Mouse (Mus musculus): Measurements from ENCODE around the gene Gm2663. TPM values are rescaled to one million over a fixed set of nuclear protein-coding genes. Genes with fewer than 3 reads are reported as not detected.
"Not testable (repeated sequence)": the region's sequence is repeated elsewhere in the genome, so short reads cannot be mapped to it uniquely, and the experiment has no call there.

Gm2663 gene
- not detected in 2 replicates for polyA plus RNA-seq (2012; rRNA removed)

DNA sequence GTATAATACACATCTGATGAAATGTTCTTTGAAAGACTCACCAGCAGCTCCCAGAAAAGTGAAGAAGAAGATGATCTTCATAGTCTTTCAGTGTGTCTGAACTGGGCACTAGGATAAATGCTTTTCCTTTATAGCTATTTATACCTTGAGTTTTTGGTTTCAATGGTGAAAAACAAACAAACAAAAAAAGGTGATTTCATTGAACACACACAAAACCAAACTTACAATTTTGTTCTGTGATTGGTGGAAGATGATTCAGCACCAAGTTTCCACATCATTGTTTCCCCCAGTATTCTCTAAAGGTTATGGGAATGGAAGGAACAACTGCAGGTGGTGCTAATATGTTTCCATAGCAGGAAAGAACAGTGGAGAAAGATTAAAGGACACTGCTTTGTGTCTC, at the start of gene Gm2663:
TSS of gene Gm2663 (minus strand) at position 101 of the 400 bp plus-strand sequence.
- not testable (repeated sequence) for H3K4me3 ChIP-seq (ENCODE audit: insufficient read depth, low read length); H3K4me1 ChIP-seq (ENCODE audit: control insufficient read depth, insufficient read depth, low read length); H3K27ac ChIP-seq (ENCODE audit: insufficient read depth, low read length)

DNA sequence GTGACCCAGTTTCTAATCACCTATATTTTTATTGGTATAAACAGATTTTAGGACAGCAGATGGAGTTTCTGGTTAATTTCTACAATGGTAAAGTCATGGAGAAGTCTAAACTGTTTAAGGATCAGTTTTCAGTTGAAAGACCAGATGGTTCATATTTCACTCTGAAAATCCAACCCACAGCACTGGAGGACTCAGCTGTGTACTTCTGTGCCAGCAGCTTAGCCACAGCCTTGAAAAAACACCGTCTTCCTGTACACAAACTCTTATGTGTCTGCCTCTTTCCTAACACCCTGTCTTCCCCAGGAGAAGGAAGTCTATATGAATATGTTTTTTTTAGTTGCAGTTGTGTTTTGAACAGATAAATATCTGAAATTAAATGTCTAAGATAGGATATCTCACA, 49.3 kb upstream of the Gm2663 start:
- no peak overlapping the region for H3K4me3 ChIP-seq (ENCODE audit: insufficient read depth, low read length)
- no peaks in the 10 kb centered on the region; the same call in 1 of the 2 replicates for H3K4me1 ChIP-seq (ENCODE audit: control insufficient read depth, insufficient read depth, low read length)
- no peak overlapping the region for H3K27ac ChIP-seq (ENCODE audit: insufficient read depth, low read length)
- TF ChIP-seq POLR2A (IDR thresholded peaks at IDR 0.05; ENCODE audit: extremely low read depth, insufficient read depth, low read length) = no peak
- no peak for TF ChIP-seq CTCF (IDR thresholded peaks at IDR 0.05; ENCODE audit: extremely low read depth, insufficient read depth, low read length)

DNA sequence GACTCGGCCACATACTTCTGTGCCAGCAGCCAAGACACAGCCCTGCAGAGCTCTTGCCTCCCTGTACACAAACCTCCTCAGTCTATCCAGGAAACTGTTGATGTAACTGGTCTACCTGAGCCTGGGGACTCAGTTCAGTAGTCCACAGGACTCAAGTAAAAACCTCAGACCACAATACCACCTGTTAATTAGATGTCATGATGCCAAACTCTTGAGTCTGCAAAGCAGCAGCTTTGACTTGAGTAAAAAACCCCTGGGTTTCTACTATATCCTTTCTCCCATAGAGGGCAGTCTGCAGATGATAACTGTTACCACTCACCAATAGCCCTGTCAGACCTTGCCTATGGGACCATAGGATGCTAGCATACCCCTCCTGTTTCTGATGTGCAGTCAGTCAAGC, 48.7 kb upstream of the Gm2663 start:
- no peaks in the 10 kb centered on the region; the same call in 1 of the 2 replicates for H3K4me1 ChIP-seq (ENCODE audit: control insufficient read depth, insufficient read depth, low read length)
- H3K4me3 ChIP-seq (ENCODE audit: insufficient read depth, low read length) = no peak overlapping the region
- no peak for TF ChIP-seq POLR2A (IDR thresholded peaks at IDR 0.05; ENCODE audit: extremely low read depth, insufficient read depth, low read length)
- no peak for TF ChIP-seq CTCF (IDR thresholded peaks at IDR 0.05; ENCODE audit: extremely low read depth, insufficient read depth, low read length)
- H3K27ac ChIP-seq (ENCODE audit: insufficient read depth, low read length) = no peak overlapping the region

DNA sequence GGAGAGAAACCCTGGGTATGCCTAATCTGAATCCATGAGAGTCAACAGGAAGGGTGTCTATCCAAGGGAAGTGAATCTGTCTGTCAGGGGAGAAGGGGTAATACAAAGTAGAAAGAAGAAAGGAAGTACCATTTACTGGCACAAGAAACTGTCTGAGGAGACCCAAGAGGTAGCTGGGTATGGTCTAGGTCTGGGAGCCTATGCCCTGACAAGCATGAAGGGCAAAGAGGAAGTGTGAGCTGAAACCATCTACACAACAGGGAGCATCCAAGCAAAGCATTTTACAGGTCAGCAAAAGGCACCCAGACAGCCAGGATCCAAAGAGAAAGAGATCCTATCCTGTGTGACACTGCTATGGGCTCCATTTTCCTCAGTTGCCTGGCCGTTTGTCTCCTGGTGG, 47.9 kb upstream of the Gm2663 start:
- Histone ChIP-seq H3K4me3 (ENCODE audit: insufficient read depth, low read length) (no peak overlapping the region), H3K4me1 (ENCODE audit: control insufficient read depth, insufficient read depth, low read length) (no peaks in the 10 kb centered on the region; the same call in 1 of the 2 replicates), H3K27ac (ENCODE audit: insufficient read depth, low read length) (no peak overlapping the region)
- TF ChIP-seq POLR2A (IDR thresholded peaks at IDR 0.05; ENCODE audit: extremely low read depth, insufficient read depth, low read length) (no peak), CTCF (IDR thresholded peaks at IDR 0.05; ENCODE audit: extremely low read depth, insufficient read depth, low read length) (no peak)

DNA sequence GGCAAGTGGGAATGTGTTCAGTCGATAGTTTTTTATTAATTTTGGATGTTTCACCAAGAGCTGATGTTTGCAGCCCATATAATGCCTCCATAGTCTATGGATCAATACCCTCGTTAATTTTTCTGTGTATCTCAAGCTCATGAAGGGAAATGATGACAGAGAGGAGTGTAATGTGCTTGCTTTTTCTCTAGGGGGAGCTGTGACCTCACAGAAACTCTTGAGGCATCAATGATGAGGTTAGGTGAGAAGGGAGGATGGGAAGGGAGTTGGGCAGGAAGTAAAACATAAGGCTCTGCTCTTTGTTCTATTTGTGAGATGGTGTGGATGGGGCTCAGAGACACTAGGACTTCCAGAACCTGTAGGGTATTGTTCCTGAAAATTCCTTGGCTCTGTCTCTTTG, 47.3 kb upstream of the Gm2663 start:
- TF ChIP-seq POLR2A (IDR thresholded peaks at IDR 0.05; ENCODE audit: extremely low read depth, insufficient read depth, low read length) = no peak
- TF ChIP-seq CTCF (IDR thresholded peaks at IDR 0.05; ENCODE audit: extremely low read depth, insufficient read depth, low read length) = 0 out of 2 replicates have a peak, but pooled peaks have one; percentile 27
- Histone ChIP-seq H3K27ac (ENCODE audit: insufficient read depth, low read length) (no peak overlapping the region), H3K4me3 (ENCODE audit: insufficient read depth, low read length) (no peak overlapping the region), H3K4me1 (ENCODE audit: control insufficient read depth, insufficient read depth, low read length) (no peaks in the 10 kb centered on the region; the same call in 1 of the 2 replicates)

DNA sequence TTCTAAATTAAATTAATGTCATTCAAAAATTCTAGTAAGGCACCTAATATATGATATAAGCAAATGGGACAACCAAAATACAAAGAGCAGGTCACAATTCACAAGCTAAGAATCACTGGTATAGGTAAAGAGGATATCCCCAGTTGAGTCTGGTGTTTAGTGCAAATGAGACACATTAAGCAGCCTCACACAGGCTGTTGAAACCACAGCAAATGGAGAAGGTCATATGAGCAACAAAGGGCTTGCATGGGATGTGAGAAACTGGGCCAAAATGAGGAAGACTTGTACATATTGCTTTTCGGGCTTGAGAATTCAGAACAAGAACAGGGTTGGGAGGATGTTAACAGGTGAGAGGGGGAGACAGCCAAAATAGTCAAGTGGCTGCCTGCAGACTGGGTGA, 45.5 kb upstream of the Gm2663 start:
- TF ChIP-seq POLR2A (IDR thresholded peaks at IDR 0.05; ENCODE audit: extremely low read depth, insufficient read depth, low read length) (no peak), CTCF (IDR thresholded peaks at IDR 0.05; ENCODE audit: extremely low read depth, insufficient read depth, low read length) (no peak)
- H3K4me3 ChIP-seq (ENCODE audit: insufficient read depth, low read length) = no peak overlapping the region
- no peak overlapping the region for H3K27ac ChIP-seq (ENCODE audit: insufficient read depth, low read length)
- no peaks in the 10 kb centered on the region; the same call in 1 of the 2 replicates for H3K4me1 ChIP-seq (ENCODE audit: control insufficient read depth, insufficient read depth, low read length)

DNA sequence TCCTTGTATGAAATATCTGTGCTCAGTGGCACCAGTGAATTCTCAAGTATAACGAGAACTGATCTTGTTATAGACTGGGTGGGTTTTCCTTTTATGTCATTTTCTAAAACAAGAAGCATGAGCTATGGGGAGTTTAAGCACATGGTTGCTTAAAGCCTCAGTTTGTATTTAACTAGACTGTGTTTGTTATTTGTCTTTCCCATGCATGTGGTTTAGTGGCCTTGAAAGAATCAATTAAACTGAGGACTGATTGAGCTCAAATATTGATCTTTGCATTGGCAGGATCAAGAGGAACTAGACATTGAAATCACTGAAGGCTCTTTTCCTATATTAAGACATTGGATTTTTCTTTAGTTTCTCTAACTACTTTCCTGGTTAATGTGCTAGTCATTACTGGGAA, 45.0 kb upstream of the Gm2663 start:
- no peaks in the 10 kb centered on the region; the same call in 1 of the 2 replicates for H3K4me1 ChIP-seq (ENCODE audit: control insufficient read depth, insufficient read depth, low read length)
- TF ChIP-seq CTCF (IDR thresholded peaks at IDR 0.05; ENCODE audit: extremely low read depth, insufficient read depth, low read length) (no peak), POLR2A (IDR thresholded peaks at IDR 0.05; ENCODE audit: extremely low read depth, insufficient read depth, low read length) (no peak)
- no peak overlapping the region for H3K4me3 ChIP-seq (ENCODE audit: insufficient read depth, low read length)
- H3K27ac ChIP-seq (ENCODE audit: insufficient read depth, low read length) = no peak overlapping the region

DNA sequence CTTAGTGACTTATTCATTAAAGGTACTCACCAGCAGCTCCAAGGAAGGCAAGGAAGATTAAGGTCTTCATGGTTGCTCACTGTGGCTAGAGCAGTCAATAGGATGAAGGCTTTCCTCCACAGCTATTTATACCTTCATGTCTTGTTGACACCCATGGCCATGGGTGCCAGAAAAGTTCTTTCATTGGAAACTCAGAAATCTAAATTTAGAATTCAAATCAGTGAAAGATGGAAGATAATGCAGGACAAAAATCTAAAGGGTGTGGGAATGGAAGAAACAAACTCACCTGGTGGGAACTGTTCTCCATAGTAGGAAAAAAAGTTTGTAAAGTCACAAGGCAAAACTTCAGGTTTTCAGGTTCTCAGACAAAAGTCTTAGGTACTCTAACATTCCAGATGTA, 36.1 kb upstream of the Gm2663 start, which contains the start of gene 2210010C04Rik:
TSS of gene 2210010C04Rik (minus strand) at position 101 of the 400 bp plus-strand sequence.
- Histone ChIP-seq H3K4me3 (ENCODE audit: insufficient read depth, low read length) (no peak within 1 kb of the TSS), H3K27ac (ENCODE audit: insufficient read depth, low read length) (no peak within 1 kb of the TSS), H3K4me1 (ENCODE audit: control insufficient read depth, insufficient read depth, low read length) (peaks cover 1% of the 10 kb centered on the region; the same call in 1 of the 2 replicates)
- no peak for TF ChIP-seq POLR2A (IDR thresholded peaks at IDR 0.05; ENCODE audit: extremely low read depth, insufficient read depth, low read length)
- TF ChIP-seq CTCF (IDR thresholded peaks at IDR 0.05; ENCODE audit: extremely low read depth, insufficient read depth, low read length) = no peak

DNA sequence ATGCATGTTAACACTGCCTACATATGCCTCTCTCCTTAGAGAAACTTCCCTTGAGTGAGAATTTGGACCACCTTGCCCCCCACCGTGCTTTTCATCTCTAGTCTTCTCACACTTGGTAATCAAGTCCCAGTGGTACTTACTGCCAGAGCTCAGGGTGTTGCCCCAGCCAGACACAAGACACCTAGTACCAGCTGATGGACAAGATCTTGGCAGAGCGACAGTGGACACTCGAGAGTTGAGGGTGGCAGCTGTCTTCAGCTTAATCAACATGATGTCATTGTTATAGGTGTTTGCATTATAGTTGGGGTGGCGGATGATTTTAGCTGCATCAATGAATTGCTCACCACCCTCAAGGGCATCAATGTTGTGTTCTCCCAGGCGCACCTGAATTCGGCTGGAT, 33.5 kb upstream of the Gm2663 start:
- H3K4me1 ChIP-seq (ENCODE audit: control insufficient read depth, insufficient read depth, low read length) = peaks cover 1% of the 10 kb centered on the region; the same call in 1 of the 2 replicates
- no peak for TF ChIP-seq CTCF (IDR thresholded peaks at IDR 0.05; ENCODE audit: extremely low read depth, insufficient read depth, low read length)
- TF ChIP-seq POLR2A (IDR thresholded peaks at IDR 0.05; ENCODE audit: extremely low read depth, insufficient read depth, low read length) = no peak
- H3K4me3 ChIP-seq (ENCODE audit: insufficient read depth, low read length) = no peak overlapping the region
- no peak overlapping the region for H3K27ac ChIP-seq (ENCODE audit: insufficient read depth, low read length)

DNA sequence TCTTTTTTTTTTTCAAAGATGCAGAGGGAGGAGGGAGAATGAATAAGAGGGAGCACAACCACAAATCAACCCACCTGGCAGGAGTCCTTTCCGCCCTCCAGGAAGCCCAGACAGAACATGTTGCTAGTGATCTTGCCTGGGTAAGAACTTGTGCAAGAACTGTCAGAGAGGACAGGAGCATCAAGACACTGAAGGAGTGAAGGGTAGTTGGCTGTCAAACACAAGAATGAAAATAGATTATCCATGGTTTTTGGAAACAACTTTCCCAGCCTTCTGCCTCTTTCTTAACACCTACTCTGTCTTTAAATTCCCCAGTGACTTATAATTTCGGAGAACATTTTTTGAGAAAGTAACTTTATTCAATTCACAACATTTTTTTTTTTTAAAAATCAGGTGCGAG, 33.0 kb upstream of the Gm2663 start:
- no peak for TF ChIP-seq CTCF (IDR thresholded peaks at IDR 0.05; ENCODE audit: extremely low read depth, insufficient read depth, low read length)
- no peak for TF ChIP-seq POLR2A (IDR thresholded peaks at IDR 0.05; ENCODE audit: extremely low read depth, insufficient read depth, low read length)
- Histone ChIP-seq H3K27ac (ENCODE audit: insufficient read depth, low read length) (no peak overlapping the region), H3K4me1 (ENCODE audit: control insufficient read depth, insufficient read depth, low read length) (peaks cover 1% of the 10 kb centered on the region; the same call in 1 of the 2 replicates), H3K4me3 (ENCODE audit: insufficient read depth, low read length) (no peak overlapping the region)
